Mouse (Mus musculus) liver, adult (tissue): ENCODE results near the gene Zrsr1.

Experiments
- GATA4 ChIP-seq: IDR thresholded peaks from 2 replicates; pipeline ENCODE4 v1.6.1; 2014; ENCODE audit warnings: mild to moderate bottlenecking, low read length; ENCODE audit not compliant: insufficient replicate concordance

Zrsr1 gene

DNA sequence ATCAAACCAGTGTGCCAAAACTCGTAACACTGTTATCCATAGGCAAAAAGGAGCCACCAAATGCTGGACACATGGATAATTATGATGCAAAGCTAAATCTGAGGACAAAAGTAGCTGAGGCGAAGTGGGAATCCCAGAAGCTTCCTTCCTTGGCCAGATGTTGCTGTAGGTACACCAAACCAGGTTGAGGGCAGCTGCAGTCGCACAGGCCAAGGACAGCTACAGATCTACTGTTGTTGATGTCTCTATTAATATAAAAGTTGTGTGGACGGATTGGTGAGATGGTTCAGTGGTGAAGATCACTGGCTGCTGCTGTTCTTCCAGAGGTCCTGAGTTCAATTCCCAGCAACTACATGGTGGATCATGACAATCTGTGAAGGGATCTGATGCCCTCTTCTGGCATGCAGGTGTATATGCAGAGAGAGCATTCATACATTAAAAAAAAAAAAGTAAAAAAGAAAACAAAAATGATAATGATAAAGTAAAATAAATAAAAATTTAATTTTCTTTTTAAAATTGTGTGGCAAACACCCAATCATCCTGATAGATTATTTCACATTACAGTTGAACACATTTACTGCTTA is 13.9 kb upstream of the Zrsr1 start:
- TF ChIP-seq GATA4: no peak

- no peak for TF ChIP-seq GATA4
Observed at GRCm38 (mm10) chr11:22962101-22962500, 9.7 kb upstream of the Zrsr1 start.

DNA sequence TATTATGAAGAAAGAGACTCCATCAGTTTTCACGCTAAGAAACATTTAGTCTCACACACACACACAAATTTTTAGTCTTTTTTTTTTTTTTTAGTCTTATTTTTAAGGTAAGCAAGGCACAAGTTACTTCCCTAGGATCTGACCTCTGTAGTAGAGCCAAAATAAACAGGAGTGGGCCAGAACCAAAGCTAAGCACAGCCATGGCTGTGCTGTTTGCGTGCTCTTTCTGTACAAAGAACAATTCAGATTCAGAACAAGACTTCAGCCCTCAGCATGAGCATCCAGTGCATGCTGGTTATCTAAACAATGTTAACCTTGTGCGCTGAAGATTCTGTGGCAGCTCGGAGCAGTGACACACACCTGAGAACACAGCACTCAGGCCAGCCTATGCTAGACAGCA is 7.4 kb upstream of the Zrsr1 start:
- no peak for TF ChIP-seq GATA4

GRCm38 (mm10) chr11:22965503-22965902 is 6.3 kb upstream of the Zrsr1 start:
- TF ChIP-seq GATA4: no peak

GRCm38 (mm10) chr11:22969486-22969885 is 2.3 kb upstream of the Zrsr1 start:
- no peak for TF ChIP-seq GATA4

GRCm38 (mm10) chr11:22970546-22970945 is 1.3 kb upstream of the Zrsr1 start:
- TF ChIP-seq GATA4: no peak

DNA sequence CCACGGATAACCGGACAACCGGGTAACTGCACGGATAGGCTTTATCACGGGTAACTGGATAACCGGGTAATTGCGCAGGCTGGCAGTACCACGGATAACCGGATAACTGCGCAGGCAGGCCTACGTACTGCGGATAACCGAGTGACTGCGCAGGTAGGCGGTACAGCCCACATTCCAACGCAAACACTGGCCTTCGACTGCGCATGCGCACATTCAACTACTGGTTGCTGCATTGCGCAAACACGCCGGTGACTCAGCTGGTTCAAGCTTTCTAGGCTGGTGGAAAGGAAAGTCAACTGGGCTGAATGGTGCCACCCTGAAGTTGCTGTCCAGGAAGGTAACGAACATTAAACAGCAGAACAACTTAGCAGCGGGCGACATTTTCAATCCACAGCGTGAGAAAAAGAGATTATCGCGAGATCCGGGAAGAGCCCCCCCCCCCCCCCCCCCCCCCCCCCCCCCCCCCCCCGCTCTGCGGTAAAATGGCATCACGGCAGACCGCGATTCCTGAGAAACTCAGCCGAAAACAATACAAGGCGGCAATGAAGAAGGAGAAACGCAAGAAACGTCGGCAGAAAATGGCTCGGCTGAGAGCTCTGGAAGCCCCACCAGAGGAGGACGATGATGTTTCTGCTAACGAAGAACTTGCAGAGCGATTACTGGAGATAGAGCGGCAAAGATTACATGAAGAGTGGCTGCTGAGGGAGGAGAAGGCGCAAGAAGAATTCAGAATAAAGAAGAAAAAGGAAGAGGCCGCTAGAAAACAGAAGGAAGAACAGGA is 1.1 kb downstream of the Zrsr1 start:
- TF ChIP-seq GATA4: no peak

DNA sequence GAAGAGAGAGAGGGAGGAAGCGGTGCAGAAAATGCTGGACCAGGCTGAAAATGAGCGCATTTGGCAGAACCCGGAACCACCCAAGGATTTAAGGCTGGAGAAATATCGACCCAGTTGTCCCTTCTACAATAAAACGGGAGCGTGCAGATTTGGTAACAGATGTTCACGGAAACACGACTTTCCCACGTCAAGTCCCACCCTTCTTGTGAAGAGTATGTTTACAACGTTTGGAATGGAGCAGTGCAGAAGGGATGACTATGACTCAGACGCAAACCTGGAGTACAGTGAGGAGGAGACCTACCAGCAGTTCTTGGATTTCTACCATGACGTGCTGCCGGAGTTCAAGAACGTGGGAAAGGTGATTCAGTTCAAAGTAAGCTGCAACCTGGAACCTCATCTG is 1.8 kb downstream of the Zrsr1 start:
- TF ChIP-seq GATA4: no peak

DNA sequence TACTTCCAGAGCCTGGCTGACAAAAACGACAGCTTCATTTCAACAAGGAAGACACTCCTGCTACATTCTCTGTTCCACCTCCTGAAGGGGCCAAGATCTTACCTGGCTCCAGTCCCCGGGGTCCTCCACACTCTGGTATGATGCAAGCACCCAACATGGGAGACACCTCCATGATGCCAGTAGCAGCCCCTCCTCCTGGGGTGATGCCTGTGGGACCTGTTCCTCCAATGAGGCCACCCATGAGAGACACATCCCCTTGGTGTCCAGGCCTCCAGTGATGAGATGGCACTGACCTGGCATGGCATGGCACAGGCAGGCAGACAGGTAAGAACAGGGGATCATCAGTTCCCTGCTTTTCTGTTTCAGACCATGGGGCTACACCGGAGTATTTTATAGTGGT is 6.4 kb downstream of the Zrsr1 start:
- TF ChIP-seq GATA4: no peak

- no peak for TF ChIP-seq GATA4
Observed at GRCm38 (mm10) chr11:22978711-22979110, 6.9 kb downstream of the Zrsr1 start.

DNA sequence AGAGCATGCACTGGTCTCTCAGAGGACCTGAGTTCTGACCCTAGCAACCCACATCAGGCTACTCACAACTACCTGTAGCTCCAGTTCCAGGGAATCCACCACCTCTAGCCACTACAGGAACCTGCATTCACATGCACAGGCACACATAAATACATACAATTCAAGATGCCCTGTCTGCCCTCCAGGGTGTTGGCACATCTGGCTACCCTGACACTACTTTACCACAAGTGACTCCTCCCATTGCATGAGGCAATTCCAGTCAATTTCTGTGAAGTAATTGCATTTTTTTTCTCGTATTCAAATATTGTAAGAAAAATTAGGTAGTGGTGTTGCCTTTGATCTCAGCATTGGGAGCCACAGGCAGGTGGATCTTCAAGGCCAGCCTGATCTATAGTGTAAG is 7.4 kb downstream of the Zrsr1 start:
- TF ChIP-seq GATA4: no peak

DNA sequence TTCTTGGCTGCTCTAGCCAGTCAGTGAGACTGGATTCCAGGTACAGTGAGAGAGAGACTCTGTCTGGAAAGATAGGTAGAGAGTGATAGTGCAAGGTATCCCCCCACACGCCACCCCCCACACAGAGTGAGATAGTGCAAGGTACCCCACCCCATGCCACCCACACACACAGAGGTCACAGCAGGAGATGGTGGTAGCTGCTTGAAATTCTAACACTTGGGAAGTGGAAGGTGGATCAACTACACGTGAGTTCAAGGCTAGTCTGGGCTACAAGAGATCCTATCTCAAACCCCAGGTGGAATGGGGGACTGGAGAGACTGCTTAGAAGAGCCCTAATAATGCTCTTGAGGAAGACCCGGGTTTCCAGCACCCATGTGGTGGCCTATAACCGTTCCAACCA is 9.2 kb downstream of the Zrsr1 start:
- TF ChIP-seq GATA4: no peak

DNA sequence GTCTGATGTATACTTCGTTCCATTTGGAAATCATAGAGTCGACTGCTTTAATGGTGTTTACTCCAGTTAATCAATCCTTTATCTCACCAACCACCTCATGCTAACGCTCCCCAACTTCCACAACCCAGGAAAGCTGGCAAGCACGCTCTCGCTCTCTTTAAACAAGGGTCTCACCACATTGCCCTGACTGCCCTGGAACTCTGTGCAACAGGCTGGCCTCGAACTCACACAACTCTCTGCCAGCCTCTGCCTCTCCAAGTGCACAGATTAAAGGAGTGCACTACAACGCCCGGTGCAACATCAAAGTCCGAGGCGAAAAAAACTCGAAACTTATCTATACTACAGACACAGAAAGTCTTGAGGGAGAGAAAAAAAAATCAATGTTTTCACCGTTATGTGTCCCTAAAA is 9.7 kb downstream of the Zrsr1 start:
- no peak for TF ChIP-seq GATA4

GRCm38 (mm10) chr11:22981984-22982757 is 10.4 kb downstream of the Zrsr1 start, which contains the start of the genes Gm28048 and Commd1:
Gene Gm28048 (minus strand): TSS chr11:22982090.
Gene Commd1 (minus strand): TSS chr11:22982382.
- no peak; the same call in 1 of the 2 replicates for TF ChIP-seq GATA4

- no peak for TF ChIP-seq GATA4
Observed at GRCm38 (mm10) chr11:22982846-22983245, 11.0 kb downstream of the Zrsr1 start.

- TF ChIP-seq GATA4: no peak
Observed at GRCm38 (mm10) chr11:22985510-22985909, 13.7 kb downstream of the Zrsr1 start.
